Mouse (Mus musculus) midbrain, embryonic 10.5 days (tissue): ENCODE data around the gene Als2cr12. TPM values are rescaled to one million over a fixed set of nuclear protein-coding genes. Genes with fewer than 3 reads are reported as not detected.
"Not testable (repeated sequence)": the region's sequence is repeated elsewhere in the genome, so short reads cannot be mapped to it uniquely, and the experiment has no call there.

Experiments
- DNase-seq: peaks from one replicate; pipeline ENCODE4 v3.0.0-alpha.2; 2017; ENCODE audit warnings: low spot score
- H3K27ac ChIP-seq: fragments of 300-500 bp; sonication (generic); replicated peaks from 2 replicates; pipeline ENCODE4 v1.5.1; 2016; ENCODE audit warnings: mild to moderate bottlenecking
- H3K27me3 ChIP-seq: fragments of 300-500 bp; sonication (generic); 2 replicates; pipeline ENCODE4 v1.6.1; 2016; ENCODE audit warnings: low read depth, mild to moderate bottlenecking; ENCODE audit not compliant: poor library complexity, severe bottlenecking
- H3K36me3 ChIP-seq: fragments of 300-500 bp; sonication (generic); 2 replicates; pipeline ENCODE4 v1.6.1; 2016; ENCODE audit warnings: mild to moderate bottlenecking, moderate library complexity
- H3K4me1 ChIP-seq: fragments of 300-500 bp; sonication (generic); 2 replicates; pipeline ENCODE4 v1.6.1; 2016
- H3K4me3 ChIP-seq: fragments of 300-500 bp; sonication (generic); 2 replicates; pipeline ENCODE4 v1.5.1; 2016; ENCODE audit warnings: mild to moderate bottlenecking, moderate library complexity
- H3K9me3 ChIP-seq: fragments of 300-500 bp; sonication (generic); replicated peaks from 2 replicates; pipeline ENCODE4 v1.6.1; 2016; ENCODE audit warnings: mild to moderate bottlenecking
- WGBS: fragments of 180-500 bp; shearing (Covaris S2); methylation state at CpG from one replicate; pipeline ENCODE4 v1.1.7; 2016; 5-methylcytosine and 5-hydroxymethylcytosine counted together
- polyA plus RNA-seq: library from polyadenylated mRNA; unstranded; fragments of >200 nt; fragmentation: Nextera tagmentation; extraction: Ambion mirVana; gene quantifications from 2 replicates; pipeline ENCODE4 v1.2.1, GENCODE M21; 2016

Als2cr12 gene
- polyA plus RNA-seq: not detected in 2 replicates

DNA sequence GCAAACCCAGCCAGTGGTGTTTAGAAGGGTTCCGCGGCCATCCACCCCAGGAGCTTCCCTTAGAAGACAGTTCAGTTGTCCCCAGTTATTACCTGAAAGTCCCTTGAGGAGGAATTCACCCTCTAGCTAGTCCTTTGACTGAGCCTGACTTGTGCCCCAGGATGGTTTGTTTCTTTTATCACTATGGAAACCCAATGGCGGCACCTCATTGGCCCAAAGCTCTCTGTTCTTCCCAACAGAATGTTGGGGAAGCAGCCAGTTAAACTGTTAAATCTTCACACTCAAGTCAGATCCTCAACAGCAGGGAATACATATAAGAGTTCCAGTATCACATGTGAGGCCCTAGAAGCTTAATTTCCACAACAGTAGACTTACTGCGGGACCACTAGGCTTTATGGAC lies at the start of gene Als2cr12:
Gene Als2cr12 (minus strand): TSS at position 180 of the 400 bp plus-strand sequence.
- not testable (repeated sequence) for DNase-seq, H3K9me3 ChIP-seq, H3K27me3 ChIP-seq, H3K36me3 ChIP-seq, H3K4me3 ChIP-seq, H3K4me1 ChIP-seq, H3K27ac ChIP-seq
- 83% methylated on average over 4 of the region's 4 CpGs for WGBS

DNA sequence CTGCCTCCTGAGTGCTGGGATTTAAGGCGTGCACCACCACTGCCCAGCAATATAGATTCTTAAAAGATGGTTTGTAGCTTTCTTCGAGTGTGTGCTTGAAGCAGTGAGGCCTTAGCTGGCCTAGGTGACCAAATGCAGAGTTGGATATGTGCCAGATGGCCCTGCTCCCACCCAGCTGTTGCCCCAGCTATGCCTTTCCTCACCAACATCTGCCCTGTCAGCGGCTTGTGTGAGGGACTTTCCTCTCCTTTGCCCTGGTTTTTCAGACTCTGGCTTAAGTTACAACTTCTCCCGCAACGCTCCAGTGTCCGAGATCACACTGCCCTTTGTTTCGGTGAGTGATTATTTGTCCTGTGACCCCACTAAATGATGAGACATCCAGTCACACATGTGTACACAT lies 48.9 kb upstream of the Als2cr12 start:
- Histone ChIP-seq H3K4me3 (no peak overlapping the region), H3K9me3 (no peaks in the 10 kb centered on the region), H3K4me1 (no peaks in the 10 kb centered on the region), H3K36me3 (peaks cover 86% of the 10 kb centered on the region), H3K27me3 (no peaks in the 10 kb centered on the region), H3K27ac (no peak overlapping the region)
- 96% methylated on average over 7 of the region's 7 CpGs for WGBS
- DNase-seq: no peak

DNA sequence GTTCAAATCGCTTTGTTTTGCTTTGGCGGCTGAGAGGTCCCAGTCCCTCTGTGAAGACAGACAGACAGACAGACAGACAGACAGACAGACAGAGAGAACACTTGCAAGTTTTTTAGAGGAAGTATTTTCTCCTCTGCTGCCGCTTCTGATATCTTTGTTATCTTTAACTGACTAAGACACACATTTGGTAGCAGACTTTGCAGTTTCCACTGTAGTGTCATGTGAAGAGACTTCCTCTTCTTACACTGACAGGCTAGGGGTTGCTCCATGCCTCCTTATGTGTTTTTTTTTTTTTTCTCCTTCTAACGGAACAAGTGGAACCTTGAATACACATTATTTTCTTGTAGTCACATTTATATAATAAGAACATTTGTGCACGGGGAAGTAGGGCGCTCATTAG lies 47.5 kb upstream of the Als2cr12 start:
- no peak overlapping the region for H3K4me3 ChIP-seq
- H3K27me3 ChIP-seq: no peaks in the 10 kb centered on the region
- no peaks in the 10 kb centered on the region for H3K4me1 ChIP-seq
- H3K9me3 ChIP-seq: no peaks in the 10 kb centered on the region
- WGBS: 92% methylated on average over 6 of the region's 6 CpGs
- no peak overlapping the region for H3K27ac ChIP-seq
- DNase-seq: no peak
- H3K36me3 ChIP-seq: peaks cover 85% of the 10 kb centered on the region

DNA sequence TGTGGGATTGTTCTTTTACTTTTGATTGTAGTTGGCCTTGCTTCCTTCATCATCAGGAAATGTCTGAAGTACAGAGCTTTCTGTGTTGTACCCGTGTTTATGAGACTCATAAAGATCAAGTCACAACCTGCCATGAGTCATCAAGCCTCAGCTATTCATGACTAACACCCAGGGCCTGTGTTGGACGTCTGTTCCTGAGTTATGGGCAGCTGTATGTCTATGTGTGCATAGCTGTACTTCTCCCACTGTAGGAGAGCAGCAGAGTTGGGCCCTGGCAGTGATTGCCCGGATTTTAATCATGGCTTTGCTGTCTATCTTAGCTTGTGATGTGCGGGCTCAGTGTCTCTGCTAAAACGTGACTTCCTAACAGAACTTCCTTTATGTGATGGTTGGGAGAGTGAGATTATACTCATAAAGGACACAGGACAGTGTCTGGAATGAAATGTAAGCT lies 46.8 kb upstream of the Als2cr12 start:
- Histone ChIP-seq H3K9me3 (no peaks in the 10 kb centered on the region), H3K27ac (no peak overlapping the region), H3K36me3 (peaks cover 85% of the 10 kb centered on the region), H3K4me1 (no peaks in the 10 kb centered on the region), H3K27me3 (no peaks in the 10 kb centered on the region), H3K4me3 (no peak overlapping the region)
- DNase-seq: no peak
- 87% methylated on average over 5 of the region's 5 CpGs for WGBS

DNA sequence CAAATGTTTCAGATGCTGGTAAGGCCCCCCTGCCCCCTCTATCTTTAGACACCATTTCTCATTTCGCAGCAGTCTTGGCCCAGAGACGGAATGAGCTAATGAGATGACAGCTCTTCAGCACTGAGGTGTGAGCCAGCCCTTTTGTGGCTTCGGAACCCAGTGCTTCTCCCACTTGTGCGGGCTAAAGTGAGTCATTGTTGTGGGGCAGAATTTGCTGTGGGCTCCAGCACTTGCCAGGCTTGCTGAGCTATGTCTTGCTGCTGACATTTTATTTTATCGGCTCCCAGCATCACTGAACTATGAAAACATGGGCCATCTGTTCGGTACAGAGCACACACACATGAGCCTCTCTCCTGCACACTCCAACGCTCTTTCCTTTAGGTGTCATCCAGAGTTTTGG lies 43.7 kb upstream of the Als2cr12 start:
- no peak for DNase-seq
- no peaks in the 10 kb centered on the region for H3K4me1 ChIP-seq
- H3K27me3 ChIP-seq: no peaks in the 10 kb centered on the region
- no peak overlapping the region for H3K4me3 ChIP-seq
- WGBS: 92% methylated on average over 7 of the region's 7 CpGs
- H3K27ac ChIP-seq: no peak overlapping the region
- H3K36me3 ChIP-seq: peaks cover 86% of the 10 kb centered on the region
- H3K9me3 ChIP-seq: no peaks in the 10 kb centered on the region

DNA sequence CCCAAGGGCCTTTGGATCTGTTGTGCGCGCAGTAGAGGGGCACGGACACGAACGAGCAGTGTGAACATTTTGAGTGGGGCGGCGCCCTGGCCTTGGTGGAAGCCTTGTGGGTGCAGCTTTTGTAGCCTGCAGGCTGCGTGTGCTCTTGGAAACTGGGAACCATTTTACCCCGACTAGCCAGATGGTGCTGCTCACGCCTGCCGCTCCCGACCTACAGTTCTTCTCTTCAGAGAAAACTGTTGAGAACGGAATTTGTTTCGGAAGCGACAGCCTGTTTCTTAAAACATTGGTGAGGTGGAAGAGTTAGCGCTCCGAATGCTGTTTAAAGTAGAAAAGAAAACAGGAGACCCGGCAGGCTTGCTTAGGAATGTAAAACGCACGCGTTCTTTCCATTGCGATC lies 41.2 kb upstream of the Als2cr12 start:
- peaks cover 87% of the 10 kb centered on the region for H3K36me3 ChIP-seq
- no peaks in the 10 kb centered on the region for H3K9me3 ChIP-seq
- H3K27me3 ChIP-seq: no peaks in the 10 kb centered on the region
- WGBS: 93% methylated on average over 22 of the region's 22 CpGs
- DNase-seq: no peak
- no peak overlapping the region for H3K27ac ChIP-seq
- no peak overlapping the region for H3K4me3 ChIP-seq
- H3K4me1 ChIP-seq: no peaks in the 10 kb centered on the region

DNA sequence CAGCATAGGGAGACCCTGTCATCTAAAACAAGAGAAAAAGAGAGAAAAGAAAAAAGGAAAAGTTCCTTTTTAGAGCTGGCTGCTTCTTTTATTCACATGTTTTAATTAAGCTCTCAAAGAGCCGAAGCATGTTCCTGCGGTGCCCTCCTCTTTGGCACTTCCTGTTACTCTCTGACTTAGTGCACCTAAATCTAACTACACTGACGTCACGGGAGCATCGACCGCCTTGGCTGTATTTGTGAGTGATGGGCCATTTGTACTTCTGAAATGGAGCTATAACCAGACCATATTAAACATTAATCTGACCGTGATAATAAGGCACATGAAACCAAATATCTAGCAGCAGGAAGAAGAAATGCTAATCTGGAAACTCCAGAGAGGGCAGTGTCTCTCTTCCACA lies 40.2 kb upstream of the Als2cr12 start:
- H3K36me3 ChIP-seq: peaks cover 86% of the 10 kb centered on the region
- no peak for DNase-seq
- no peaks in the 10 kb centered on the region for H3K9me3 ChIP-seq
- WGBS: 96% methylated on average over 7 of the region's 7 CpGs
- no peaks in the 10 kb centered on the region for H3K4me1 ChIP-seq
- H3K27ac ChIP-seq: no peak overlapping the region
- no peak overlapping the region for H3K4me3 ChIP-seq
- H3K27me3 ChIP-seq: no peaks in the 10 kb centered on the region

DNA sequence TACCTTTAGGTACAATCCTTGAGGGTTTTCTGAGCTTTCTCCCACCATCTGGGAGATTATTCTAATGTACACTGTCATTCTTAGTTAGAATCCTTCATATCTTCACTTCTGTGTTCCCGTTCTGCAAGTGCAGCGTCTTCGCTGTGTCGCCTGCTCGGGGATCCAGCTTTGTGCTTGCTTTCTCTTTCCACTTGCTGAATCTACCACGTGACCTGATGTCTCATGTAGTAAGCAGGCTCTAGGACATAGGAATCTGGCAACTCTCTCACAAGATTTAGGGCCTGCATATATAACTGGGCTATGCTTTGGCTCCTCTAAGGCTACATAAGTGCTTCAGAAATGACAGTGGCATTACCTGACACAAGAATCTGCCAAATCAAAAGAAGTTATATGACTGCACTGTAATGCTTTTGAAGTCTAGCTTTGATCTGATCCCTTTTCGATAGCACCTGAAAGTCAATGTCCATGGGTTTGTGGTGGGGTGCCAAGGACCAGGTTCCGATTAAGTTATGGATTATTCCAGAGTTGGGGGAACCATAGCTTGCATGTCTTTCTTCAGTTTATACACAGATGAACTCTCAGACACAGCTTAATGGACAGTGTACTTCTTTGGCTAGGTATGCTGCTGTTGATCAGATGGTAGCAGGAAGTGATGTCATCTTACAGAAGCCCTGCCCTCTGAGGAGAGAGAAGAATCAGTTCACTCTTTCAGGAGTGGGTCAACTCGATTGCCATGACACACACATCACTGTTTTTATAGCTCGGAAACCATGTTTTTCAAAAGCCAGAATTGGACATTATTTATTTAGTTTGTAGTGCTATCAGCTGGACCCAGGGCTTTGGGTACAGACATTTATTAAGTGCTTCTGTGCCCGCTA lies 38.5 kb upstream of the Als2cr12 start:
- Histone ChIP-seq H3K36me3 (peaks cover 83% of the 10 kb centered on the region), H3K9me3 (no peaks in the 10 kb centered on the region), H3K27ac (no peak overlapping the region)

DNA sequence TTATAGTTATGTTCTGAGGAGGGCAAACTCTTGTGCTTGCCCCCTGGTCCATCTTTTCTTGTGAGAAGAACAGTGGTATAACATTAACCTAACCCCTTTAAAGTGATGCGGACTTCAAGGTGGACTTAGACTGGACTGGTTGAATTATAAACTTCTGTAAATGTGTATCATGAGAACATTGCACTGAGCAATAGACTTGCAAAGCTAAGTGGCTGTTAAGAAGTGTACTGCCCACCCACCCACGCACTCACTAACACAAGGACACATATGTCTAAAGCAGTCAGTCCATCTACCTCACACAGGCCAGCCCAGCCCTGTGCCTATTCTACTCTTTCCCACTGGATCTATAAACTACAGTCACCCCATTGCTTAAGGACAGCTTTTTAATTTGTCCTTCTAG lies 37.8 kb upstream of the Als2cr12 start:
- no peaks in the 10 kb centered on the region for H3K27me3 ChIP-seq
- H3K36me3 ChIP-seq: peaks cover 84% of the 10 kb centered on the region
- no peak overlapping the region for H3K27ac ChIP-seq
- H3K4me1 ChIP-seq: no peaks in the 10 kb centered on the region
- H3K9me3 ChIP-seq: no peaks in the 10 kb centered on the region
- no peak overlapping the region for H3K4me3 ChIP-seq
- DNase-seq: no peak
- WGBS: 83% methylated on average over 2 of the region's 2 CpGs

More for the DNA sequence above, 38.5 kb upstream of the Als2cr12 start:
- H3K4me3 ChIP-seq: no peak overlapping the region
- DNase-seq: no peak
- WGBS: 95% methylated on average over 11 of the region's 11 CpGs
- no peaks in the 10 kb centered on the region for H3K27me3 ChIP-seq
- H3K4me1 ChIP-seq: no peaks in the 10 kb centered on the region

DNA sequence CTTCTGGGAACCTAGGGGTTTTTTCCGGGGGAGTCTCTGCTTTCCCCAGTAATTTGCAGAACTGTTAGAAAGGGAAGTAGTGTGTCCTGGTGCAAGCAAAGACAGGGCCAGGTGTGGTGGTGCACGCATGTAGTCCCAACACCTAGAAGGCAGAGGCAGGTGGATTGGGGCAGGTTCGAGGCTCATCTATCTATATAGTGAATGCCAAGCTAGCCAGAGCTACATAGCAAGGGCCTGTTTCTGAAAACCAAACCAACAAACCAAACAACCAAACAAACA lies 32.7 kb upstream of the Als2cr12 start:
- Histone ChIP-seq H3K4me1 (peaks cover 10% of the 10 kb centered on the region), H3K36me3 (peaks cover 62% of the 10 kb centered on the region), H3K27me3 (no peaks in the 10 kb centered on the region), H3K4me3 (no peak overlapping the region), H3K9me3 (no peaks in the 10 kb centered on the region), H3K27ac (no peak overlapping the region)
- DNase-seq: no peak
- 92% methylated on average over 3 of the region's 3 CpGs for WGBS

DNA sequence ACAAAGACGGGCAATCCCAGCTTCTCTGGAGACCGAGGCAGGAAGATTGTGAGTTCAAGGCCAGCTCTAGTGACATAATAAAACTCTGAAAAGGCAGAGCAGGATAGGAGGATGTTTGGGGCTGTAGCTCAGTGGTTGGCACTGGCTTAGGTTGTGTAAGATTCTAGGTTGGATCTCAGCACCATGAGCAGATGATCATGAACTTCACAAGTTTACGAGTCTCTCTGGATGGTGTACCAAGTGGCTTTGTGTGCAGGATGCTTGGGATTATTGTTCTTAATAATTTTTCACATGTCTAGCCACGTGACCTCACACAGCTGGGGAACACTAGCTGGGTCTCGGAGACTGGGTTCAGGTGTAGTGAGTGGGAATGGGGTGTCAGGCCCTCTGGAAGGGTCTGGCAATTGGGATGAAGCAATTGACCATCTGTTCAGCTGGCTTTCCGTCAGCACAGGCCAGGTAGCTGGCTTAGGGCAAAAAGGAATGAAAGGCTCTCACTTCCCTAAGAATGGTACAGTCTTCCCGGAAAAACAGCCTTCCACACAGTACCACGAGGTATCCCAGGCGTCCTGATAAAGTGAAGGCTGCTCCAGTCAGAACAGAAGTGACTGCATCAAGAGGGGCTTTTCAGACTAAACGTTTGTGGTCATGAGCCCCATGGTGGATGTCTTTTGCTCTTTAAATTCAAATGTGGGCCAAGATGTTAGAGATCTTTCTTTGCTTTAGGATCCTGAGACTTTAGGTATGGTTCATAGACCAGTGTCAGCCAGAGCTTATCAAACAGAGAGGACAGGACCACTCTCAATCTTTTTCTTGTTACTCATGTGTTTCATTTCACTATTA lies 32.2 kb upstream of the Als2cr12 start:
- no peak for DNase-seq
- Histone ChIP-seq H3K9me3 (no peaks in the 10 kb centered on the region), H3K36me3 (peaks cover 57% of the 10 kb centered on the region), H3K4me3 (no peak overlapping the region), H3K4me1 (peaks cover 14% of the 10 kb centered on the region), H3K27ac (no peak overlapping the region), H3K27me3 (no peaks in the 10 kb centered on the region)
- WGBS: 90% methylated on average over 10 of the region's 10 CpGs

DNA sequence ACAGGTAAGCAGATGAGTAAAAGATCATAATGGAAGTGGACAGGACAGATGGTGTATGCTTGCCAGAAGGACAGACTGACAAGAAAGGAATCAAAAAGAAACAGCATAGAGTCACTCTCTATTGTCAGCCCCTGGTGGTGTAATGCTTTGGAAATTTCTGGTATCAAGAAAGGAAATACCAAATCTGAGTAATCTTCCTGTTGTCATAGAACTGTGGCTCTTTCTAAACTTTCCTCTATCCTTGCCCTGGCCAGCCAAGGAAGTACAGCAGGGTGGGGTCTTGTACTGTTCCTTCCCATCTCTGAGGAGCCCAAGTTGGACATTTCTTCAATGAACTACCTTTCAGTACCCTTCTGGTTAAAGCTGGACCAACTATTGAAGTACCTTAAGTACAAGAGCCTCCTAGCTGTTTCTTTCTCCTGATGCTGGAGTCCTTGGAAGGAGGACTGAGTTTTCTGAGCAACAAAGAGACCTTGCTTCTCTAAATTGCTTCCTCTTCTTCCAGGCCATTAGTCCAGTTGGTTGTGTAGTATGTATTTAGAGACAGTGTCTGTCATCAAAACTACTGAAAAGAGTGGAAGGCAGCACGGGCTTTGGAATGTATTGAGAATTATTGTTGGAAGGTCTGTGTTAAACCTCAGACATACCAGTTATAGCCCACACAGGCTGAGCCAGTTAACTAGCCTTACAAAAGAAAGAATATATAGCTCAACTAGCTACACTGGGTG lies 31.4 kb upstream of the Als2cr12 start:
- DNase-seq: no peak
- WGBS: 95% methylated on average over 1 of the region's 1 CpGs

More for the DNA sequence above, 31.4 kb upstream of the Als2cr12 start:
- Histone ChIP-seq H3K9me3 (no peaks in the 10 kb centered on the region), H3K4me3 (no peak overlapping the region), H3K36me3 (peaks cover 59% of the 10 kb centered on the region), H3K4me1 (peaks cover 17% of the 10 kb centered on the region), H3K27ac (no peak overlapping the region), H3K27me3 (no peaks in the 10 kb centered on the region)
